Comparison of ENCODE assay signal across 26 mouse cellular contexts in genomic region chr12:116959164-116959563, GRCm38 (mm10).
DNase-seq lines count a peak whose midpoint lies in the region; ATAC-seq and TF ChIP-seq lines count a peak whose summit lies in the region.
"Had no signal": no experiment of that assay in that cellular context is flagged by ENCODE, and none has a peak within 500 bp of the region (broad histone marks: within the 10 kb centered on the region; RNA-seq: fewer than 3 reads in every experiment).

No protein-coding gene starts in this region.

- no peak overlapping the region for H3K9ac ChIP-seq in forebrain, embryonic 14.5 days (ENCODE audit: low read length)
- no peak overlapping the region for H3K9ac ChIP-seq in forebrain, embryonic 15.5 days (replicated peaks)
- no peak overlapping the region for H3K9ac ChIP-seq in midbrain, postnatal 0 days (replicated peaks; ENCODE audit: low read length, poor library complexity, severe bottlenecking)
- no peak overlapping the region for H3K9ac ChIP-seq in midbrain, embryonic 13.5 days (replicated peaks)
- H3K9ac ChIP-seq in forebrain, embryonic 16.5 days (replicated peaks; ENCODE audit: low read depth, low read length) = no peak overlapping the region
- H3K9ac ChIP-seq: embryonic facial prominence, embryonic 13.5 days; limb, embryonic 13.5 days; lung, embryonic 15.5 days had no signal

- no peaks in the 10 kb centered on the region for H3K36me3 ChIP-seq in forebrain, embryonic 14.5 days (ENCODE audit: control insufficient read depth, insufficient read depth, low read length)
- H3K36me3 ChIP-seq in forebrain, embryonic 15.5 days = no peaks in the 10 kb centered on the region
- no peaks in the 10 kb centered on the region for H3K36me3 ChIP-seq in midbrain, embryonic 10.5 days
- H3K36me3 ChIP-seq in midbrain, postnatal 0 days (ENCODE audit: insufficient read depth, low read length) = no peaks in the 10 kb centered on the region
- H3K36me3 ChIP-seq in midbrain, embryonic 13.5 days = no peaks in the 10 kb centered on the region
- no peaks in the 10 kb centered on the region for H3K36me3 ChIP-seq in forebrain, embryonic 16.5 days (ENCODE audit: control insufficient read depth, insufficient read depth)
- H3K36me3 ChIP-seq: embryonic facial prominence, embryonic 13.5 days; forebrain, embryonic 10.5 days; limb, embryonic 13.5 days; lung, embryonic 15.5 days had no signal

- H3K9me3 ChIP-seq in forebrain, embryonic 14.5 days (replicated peaks; ENCODE audit: control insufficient read depth, low read length) = no peaks in the 10 kb centered on the region
- no peaks in the 10 kb centered on the region for H3K9me3 ChIP-seq in forebrain, embryonic 15.5 days
- H3K9me3 ChIP-seq in midbrain, embryonic 10.5 days (replicated peaks) = no peaks in the 10 kb centered on the region
- H3K9me3 ChIP-seq in midbrain, postnatal 0 days (ENCODE audit: low read length) = no peaks in the 10 kb centered on the region
- H3K9me3 ChIP-seq in midbrain, embryonic 13.5 days = no peaks in the 10 kb centered on the region
- no peaks in the 10 kb centered on the region for H3K9me3 ChIP-seq in forebrain, embryonic 16.5 days (ENCODE audit: control insufficient read depth, low read length)
- H3K9me3 ChIP-seq: embryonic facial prominence, embryonic 13.5 days; forebrain, embryonic 10.5 days; limb, embryonic 13.5 days; lung, embryonic 15.5 days had no signal

- H3K4me1 ChIP-seq in forebrain, embryonic 14.5 days (ENCODE audit: control insufficient read depth, insufficient read depth, low read length) = 0 out of 2 replicates have a peak, but pooled peaks cover 4% of the 10 kb centered on the region
- peaks cover 7% of the 10 kb centered on the region; the same call in 1 of the 2 replicates for H3K4me1 ChIP-seq in forebrain, embryonic 15.5 days
- peaks cover 19% of the 10 kb centered on the region for H3K4me1 ChIP-seq in midbrain, embryonic 10.5 days
- no peaks in the 10 kb centered on the region; the same call in 1 of the 2 replicates for H3K4me1 ChIP-seq in midbrain, postnatal 0 days (ENCODE audit: insufficient read depth, low read length)
- peaks cover 20% of the 10 kb centered on the region for H3K4me1 ChIP-seq in midbrain, embryonic 13.5 days (replicated peaks)
- H3K4me1 ChIP-seq in cerebellum, adult 2 months (ENCODE audit: control insufficient read depth, insufficient read depth, low read length) = peaks cover 11% of the 10 kb centered on the region
- no peaks in the 10 kb centered on the region for H3K4me1 ChIP-seq in forebrain, embryonic 16.5 days (replicated peaks; ENCODE audit: control insufficient read depth, insufficient read depth, low read length)
- H3K4me1 ChIP-seq: embryonic facial prominence, embryonic 13.5 days; forebrain, embryonic 10.5 days; limb, embryonic 13.5 days; lung, embryonic 15.5 days had no signal

- peak; percentile 23 for DNase-seq in forebrain, embryonic 14.5 days (ENCODE audit: low spot score)
- DNase-seq in midbrain, embryonic 10.5 days (ENCODE audit: low spot score) = no peak
- DNase-seq in midbrain, postnatal 0 days (ENCODE audit: low spot score) = no peak
- DNase-seq in cerebellum, adult 2 months = no peak
- DNase-seq in frontal cortex, postnatal 25 days (ENCODE audit: low spot score in 2 of 2) = no peak
- DNase-seq: adrenal gland, postnatal 10 days; cerebellum, adult 11-12 months; cerebellum, postnatal 10 days; gastrocnemius, postnatal 14 days; heart, postnatal 36 days; kidney, adult 11 months; kidney, postnatal 14 days; right cerebral cortex, postnatal 4 days; thymus, adult 18-20 months; thymus, postnatal 25 days had no signal

- no peak for TF ChIP-seq CTCF in midbrain, postnatal 0 days (IDR thresholded peaks at IDR 0.05)
- no peak for TF ChIP-seq CTCF in cerebellum, adult 2 months (IDR thresholded peaks at IDR 0.05; ENCODE audit: borderline replicate concordance, insufficient read depth, low read depth, low read length)

- no peak overlapping the region for H3K4me3 ChIP-seq in forebrain, embryonic 14.5 days (ENCODE audit: low read depth, low read length)
- H3K4me3 ChIP-seq in forebrain, embryonic 15.5 days = no peak overlapping the region
- no peak overlapping the region for H3K4me3 ChIP-seq in midbrain, embryonic 10.5 days
- no peak overlapping the region for H3K4me3 ChIP-seq in midbrain, postnatal 0 days (ENCODE audit: low read depth, low read length)
- no peak overlapping the region for H3K4me3 ChIP-seq in midbrain, embryonic 13.5 days (replicated peaks)
- no peak overlapping the region for H3K4me3 ChIP-seq in cerebellum, adult 2 months (replicated peaks; ENCODE audit: insufficient read depth, low read depth, low read length)
- H3K4me3 ChIP-seq in forebrain, embryonic 16.5 days (replicated peaks; ENCODE audit: low read length) = no peak overlapping the region
- H3K4me3 ChIP-seq: embryonic facial prominence, embryonic 13.5 days; forebrain, embryonic 10.5 days; left cerebral cortex, adult 2 months; limb, embryonic 13.5 days; lung, embryonic 15.5 days had no signal

- no peak overlapping the region for H3K27ac ChIP-seq in forebrain, embryonic 14.5 days (ENCODE audit: low read depth, low read length)
- no peak overlapping the region for H3K27ac ChIP-seq in forebrain, embryonic 15.5 days (replicated peaks)
- H3K27ac ChIP-seq in midbrain, embryonic 10.5 days (replicated peaks) = peak overlapping the region; percentile 58
- H3K27ac ChIP-seq in midbrain, postnatal 0 days (ENCODE audit: low read depth, low read length) = no peak overlapping the region
- H3K27ac ChIP-seq in midbrain, embryonic 13.5 days = peak overlapping the region; percentile 61
- H3K27ac ChIP-seq in cerebellum, adult 2 months (ENCODE audit: insufficient read depth, low read length) = no peak overlapping the region
- no peak overlapping the region for H3K27ac ChIP-seq in forebrain, embryonic 16.5 days (ENCODE audit: low read length)
- H3K27ac ChIP-seq: embryonic facial prominence, embryonic 13.5 days; forebrain, embryonic 10.5 days; left cerebral cortex, adult 2 months; limb, embryonic 13.5 days; lung, embryonic 15.5 days; stomach, postnatal 0 days had no signal

- H3K4me2 ChIP-seq in forebrain, embryonic 14.5 days (ENCODE audit: low read length) = no peak overlapping the region
- H3K4me2 ChIP-seq in forebrain, embryonic 15.5 days (replicated peaks) = no peak overlapping the region
- H3K4me2 ChIP-seq in midbrain, postnatal 0 days (ENCODE audit: low read depth, low read length, poor library complexity, severe bottlenecking) = no peak overlapping the region
- H3K4me2 ChIP-seq in midbrain, embryonic 13.5 days (replicated peaks) = no peak overlapping the region
- H3K4me2 ChIP-seq in forebrain, embryonic 16.5 days (ENCODE audit: low read length) = no peak overlapping the region
- H3K4me2 ChIP-seq: embryonic facial prominence, embryonic 13.5 days; heart, embryonic 11.5 days; limb, embryonic 13.5 days; liver, embryonic 11.5 days; lung, embryonic 15.5 days had no signal

- 87% methylated on average over 2 of the region's 2 CpGs for WGBS in forebrain, embryonic 14.5 days
- 83% methylated on average over 2 of the region's 2 CpGs for WGBS in forebrain, embryonic 15.5 days
- WGBS in midbrain, embryonic 10.5 days = 75% methylated on average over 2 of the region's 2 CpGs
- WGBS in midbrain, postnatal 0 days = 40% methylated on average over 2 of the region's 2 CpGs
- WGBS in midbrain, embryonic 13.5 days = 65% methylated on average over 2 of the region's 2 CpGs
- WGBS in cerebellum, adult 2 months = 89% methylated on average over 2 of the region's 2 CpGs
- 86% methylated on average over 2 of the region's 2 CpGs for WGBS in forebrain, embryonic 16.5 days

- no peak for TF ChIP-seq POLR2A in cerebellum, adult 2 months (IDR thresholded peaks at IDR 0.05; ENCODE audit: borderline replicate concordance, insufficient read depth, low read length)

- no peaks in the 10 kb centered on the region for H3K27me3 ChIP-seq in forebrain, embryonic 14.5 days (replicated peaks; ENCODE audit: control insufficient read depth, insufficient read depth, low read length)
- H3K27me3 ChIP-seq in forebrain, embryonic 15.5 days = no peaks in the 10 kb centered on the region
- H3K27me3 ChIP-seq in midbrain, embryonic 10.5 days (ENCODE audit: low read depth, poor library complexity, severe bottlenecking) = no peaks in the 10 kb centered on the region
- H3K27me3 ChIP-seq in midbrain, postnatal 0 days (ENCODE audit: insufficient read depth, low read length) = no peaks in the 10 kb centered on the region
- no peaks in the 10 kb centered on the region for H3K27me3 ChIP-seq in midbrain, embryonic 13.5 days
- no peaks in the 10 kb centered on the region for H3K27me3 ChIP-seq in cerebellum, adult 2 months (ENCODE audit: control insufficient read depth, insufficient read depth, low read length)
- no peaks in the 10 kb centered on the region for H3K27me3 ChIP-seq in forebrain, embryonic 16.5 days (replicated peaks; ENCODE audit: control insufficient read depth, insufficient read depth, low read length)
- H3K27me3 ChIP-seq: embryonic facial prominence, embryonic 13.5 days; limb, embryonic 13.5 days; lung, embryonic 15.5 days had no signal

- no peak for ATAC-seq in forebrain, embryonic 14.5 days
- ATAC-seq in forebrain, embryonic 15.5 days (replicated peaks) = no peak
- no peak for ATAC-seq in midbrain, postnatal 0 days (ENCODE audit: low FRiP score)
- peak; percentile 78 for ATAC-seq in midbrain, embryonic 13.5 days
- ATAC-seq in forebrain, embryonic 16.5 days = no peak

Comparison
In these comparisons a context has a peak if more than half of its experiments do, and no peak if none do; other contexts are left out.
1. H3K27ac ChIP-seq: peak in midbrain, embryonic 10.5 days (single experiment) and midbrain, embryonic 13.5 days (single experiment); none in forebrain, embryonic 14.5 days (single experiment), forebrain, embryonic 15.5 days (single experiment), midbrain, postnatal 0 days (single experiment), cerebellum, adult 2 months (single experiment) and forebrain, embryonic 16.5 days (single experiment).